Mouse (Mus musculus) embryo, embryonic 11 days (tissue): ENCODE results near the gene Hoxa9.

Experiments
- DNase-seq: peaks from one replicate; pipeline ENCODE4 v3.0.0-alpha.2; 2015

The Hoxa9 gene

GRCm38 (mm10) chr6:52202362-52203120, 28.3 kb downstream of the Hoxa9 start:
- no peak for DNase-seq

- DNase-seq, result no peak
These were observed 29.6 kb downstream of the Hoxa9 start for GRCm38 (mm10) chr6:52201269-52201668.

GRCm38 (mm10) chr6:52200751-52201250, 30.1 kb downstream of the Hoxa9 start:
- no peak for DNase-seq

GRCm38 (mm10) chr6:52200073-52200750, 30.7 kb downstream of the Hoxa9 start:
- no peak for DNase-seq

- DNase-seq, result peak; percentile 88
These were observed 33.6 kb downstream of the Hoxa9 start for GRCm38 (mm10) chr6:52197271-52197670.

- no peak for DNase-seq
These were observed 34.1 kb downstream of the Hoxa9 start for GRCm38 (mm10) chr6:52196811-52197210.

- DNase-seq, result peak; percentile 84
These were observed 36.2 kb downstream of the Hoxa9 start for GRCm38 (mm10) chr6:52194690-52195089.

GRCm38 (mm10) chr6:52191860-52192550, 38.9 kb downstream of the Hoxa9 start:
- peak; percentile 95 for DNase-seq

- DNase-seq, result peak; percentile 84
These were observed 39.7 kb downstream of the Hoxa9 start, which contains the start of gene Hoxa4 for GRCm38 (mm10) chr6:52190906-52191810. TSS of gene Hoxa4 (minus strand) at chr6:52191753.

GRCm38 (mm10) chr6:52190410-52190809, 40.5 kb downstream of the Hoxa9 start:
- no peak for DNase-seq

GRCm38 (mm10) chr6:52189909-52190308, 41.0 kb downstream of the Hoxa9 start:
- DNase-seq, result no peak

GRCm38 (mm10) chr6:52189172-52189591, 41.7 kb downstream of the Hoxa9 start:
- peak; percentile 55 for DNase-seq

GRCm38 (mm10) chr6:52186500-52186899, 44.4 kb downstream of the Hoxa9 start:
- no peak for DNase-seq

- DNase-seq, result no peak
These were observed 45.1 kb downstream of the Hoxa9 start for GRCm38 (mm10) chr6:52185834-52186233.

- DNase-seq, result peak; percentile 78
These were observed 45.7 kb downstream of the Hoxa9 start for GRCm38 (mm10) chr6:52185222-52185621.

- no peak for DNase-seq
These were observed 46.2 kb downstream of the Hoxa9 start for GRCm38 (mm10) chr6:52184668-52185067.

- DNase-seq, result no peak
These were observed 47.4 kb downstream of the Hoxa9 start for GRCm38 (mm10) chr6:52183311-52184080.

- DNase-seq, result peak; percentile 51
These were observed 48.1 kb downstream of the Hoxa9 start for GRCm38 (mm10) chr6:52182793-52183192.

GRCm38 (mm10) chr6:52182030-52182429, 48.9 kb downstream of the Hoxa9 start:
- DNase-seq, result no peak

GRCm38 (mm10) chr6:52180726-52181125, 50.2 kb downstream of the Hoxa9 start:
- DNase-seq, result no peak

- peak; percentile 43 for DNase-seq
These were observed 50.6 kb downstream of the Hoxa9 start for GRCm38 (mm10) chr6:52180213-52180710.
